Mouse (Mus musculus): ENCODE data around the gene Dnaaf2. TPM values are rescaled to one million over a fixed set of nuclear protein-coding genes. Genes with fewer than 3 reads are reported as not detected.

The Dnaaf2 gene
- total RNA-seq, 2 experiments from 2014 or later: 0.57 to 1.2 TPM

Small RNA genes within 50 kb of the gene (microRNA-seq; reads per million reads assigned to microRNA genes)
- gene Gm47287 (0 reads per million in 2 experiments), gene Gm47295 (0.35 to 3.3 reads per million in 2 experiments)

Other genes with a start within 250 kb of the Dnaaf2 start
- gene Rps29, start 39.2 kb downstream of the Dnaaf2 start, total RNA-seq (2021): 1,000 to 10,000 TPM; 1,683 to 1,690 TPM
- 1 to 10 TPM; 1.4 to 2.0 TPM for gene Lrr1, start 29.6 kb downstream of the Dnaaf2 start, total RNA-seq (2021)
- 100 to 1,000 TPM; 259 to 277 TPM for gene Rpl36al, start 14.3 kb downstream of the Dnaaf2 start, total RNA-seq (2021)
- 10 to 100 TPM; 27.8 to 32.4 TPM for gene Mgat2, start 14.3 kb downstream of the Dnaaf2 start, total RNA-seq (2021)
- gene Gm49383, start 1.3 kb downstream of the Dnaaf2 start, total RNA-seq (2021): 1 to 10 TPM; 4.9 to 6.6 TPM
- 1 to 10 TPM; 5.9 to 6.2 TPM for gene Gm49384, start 5.8 kb upstream of the Dnaaf2 start, total RNA-seq (2021)
- gene Pole2, start 29.8 kb upstream of the Dnaaf2 start, total RNA-seq (2021): 1 to 10 TPM; 3.0 to 5.2 TPM
- 10 to 100 TPM; 13.1 to 17.8 TPM for gene Klhdc1, start 42.7 kb upstream of the Dnaaf2 start, total RNA-seq (2021)
- 100 to 1,000 TPM in 1 of 2 experiments, 10 to 100 TPM in 1; 98.4 to 101 TPM for gene Klhdc2, start 98.3 kb upstream of the Dnaaf2 start, total RNA-seq (2021)
- gene Nemf, start 158.7 kb upstream of the Dnaaf2 start, total RNA-seq (2021): 10 to 100 TPM; 29.1 to 32.4 TPM
- 10 to 100 TPM; 77.1 to 81.6 TPM for gene Arf6, start 173.7 kb upstream of the Dnaaf2 start, total RNA-seq (2021)
- 1 to 10 TPM in 1 of 2 experiments, under 1 TPM in 1; 0.89 to 1.2 TPM for gene Gm9887, start 174.0 kb upstream of the Dnaaf2 start, total RNA-seq (2021)

Data from heart, postnatal 10 days (tissue).